Mouse (Mus musculus) heart, postnatal 0 days (tissue): Measurements from ENCODE around the gene Shisa7.

Experiments
- CTCF ChIP-seq: IDR thresholded peaks from 2 replicates; pipeline ENCODE4 v1.5.1; 2016; ENCODE audit warnings: antibody characterized with exemption, control low read depth, low read depth
- EP300 ChIP-seq: IDR thresholded peaks from 2 replicates; pipeline ENCODE4 v1.6.1; 2016; ENCODE audit warnings: antibody characterized with exemption, low read depth

GRCm38 (mm10) chr7:4830476-4830875 lies 14.0 kb downstream of the Shisa7 start:
- no peak for TF ChIP-seq CTCF
- no peak for TF ChIP-seq EP300
